Mouse (Mus musculus) kidney, embryonic 15.5 days (tissue): ENCODE results near the gene Phyh. TPM values are rescaled to one million over a fixed set of nuclear protein-coding genes. Genes with fewer than 3 reads are reported as not detected.
"Not testable (repeated sequence)": the region's sequence is repeated elsewhere in the genome, so short reads cannot be mapped to it uniquely, and the experiment has no call there.

Experiments used
- ATAC-seq: fragments of 200-750 bp; cut with Nextera tagmentation; replicated peaks from 2 replicates; pipeline ENCODE4 v1.8.0; 2017; ENCODE audit warnings: moderate TSS enrichment; ENCODE audit not compliant: low FRiP score
- H3K27ac ChIP-seq: fragments of 300-500 bp; sonication (generic); 2 replicates; pipeline ENCODE4 v1.5.1; 2015; ENCODE audit warnings: mild to moderate bottlenecking, inconsistent platforms
- H3K27me3 ChIP-seq: fragments of 300-500 bp; sonication (generic); 2 replicates; pipeline ENCODE4 v1.6.1; 2015; ENCODE audit warnings: inconsistent platforms
- H3K36me3 ChIP-seq: fragments of 300-500 bp; sonication (generic); 2 replicates; pipeline ENCODE4 v1.6.1; 2015; ENCODE audit warnings: inconsistent platforms
- H3K4me1 ChIP-seq: fragments of 300-500 bp; sonication (generic); 2 replicates; pipeline ENCODE4 v1.6.1; 2015; ENCODE audit warnings: inconsistent platforms
- H3K4me2 ChIP-seq: fragments of 300-500 bp; sonication (generic); 2 replicates; pipeline ENCODE4 v1.6.1; 2015; ENCODE audit warnings: moderate library complexity, mild to moderate bottlenecking, inconsistent platforms
- H3K4me3 ChIP-seq: fragments of 300-500 bp; sonication (generic); replicated peaks from 2 replicates; pipeline ENCODE4 v1.5.1; 2015; ENCODE audit warnings: mild to moderate bottlenecking, inconsistent platforms
- H3K9ac ChIP-seq: fragments of 300-500 bp; sonication (generic); 2 replicates; pipeline ENCODE4 v1.6.1; 2015; ENCODE audit warnings: mild to moderate bottlenecking, inconsistent platforms
- H3K9me3 ChIP-seq: fragments of 300-500 bp; sonication (generic); replicated peaks from 2 replicates; pipeline ENCODE4 v1.6.1; 2016; ENCODE audit warnings: inconsistent platforms
- WGBS: fragments of 180-500 bp; shearing (Covaris S2); methylation state at CpG from one replicate; pipeline ENCODE4 v1.1.7; 2015; ENCODE audit warnings: mixed read lengths; 5-methylcytosine and 5-hydroxymethylcytosine counted together
- polyA plus RNA-seq: library from polyadenylated mRNA; unstranded; fragments of >200 nt; fragmentation: Nextera tagmentation; extraction: Ambion mirVana; gene quantifications from 2 replicates; pipeline ENCODE4 v1.2.1, GENCODE M21; 2015

Gene Phyh
- polyA plus RNA-seq, 1 experiment from 2014 or later, result 59.5 TPM

DNA sequence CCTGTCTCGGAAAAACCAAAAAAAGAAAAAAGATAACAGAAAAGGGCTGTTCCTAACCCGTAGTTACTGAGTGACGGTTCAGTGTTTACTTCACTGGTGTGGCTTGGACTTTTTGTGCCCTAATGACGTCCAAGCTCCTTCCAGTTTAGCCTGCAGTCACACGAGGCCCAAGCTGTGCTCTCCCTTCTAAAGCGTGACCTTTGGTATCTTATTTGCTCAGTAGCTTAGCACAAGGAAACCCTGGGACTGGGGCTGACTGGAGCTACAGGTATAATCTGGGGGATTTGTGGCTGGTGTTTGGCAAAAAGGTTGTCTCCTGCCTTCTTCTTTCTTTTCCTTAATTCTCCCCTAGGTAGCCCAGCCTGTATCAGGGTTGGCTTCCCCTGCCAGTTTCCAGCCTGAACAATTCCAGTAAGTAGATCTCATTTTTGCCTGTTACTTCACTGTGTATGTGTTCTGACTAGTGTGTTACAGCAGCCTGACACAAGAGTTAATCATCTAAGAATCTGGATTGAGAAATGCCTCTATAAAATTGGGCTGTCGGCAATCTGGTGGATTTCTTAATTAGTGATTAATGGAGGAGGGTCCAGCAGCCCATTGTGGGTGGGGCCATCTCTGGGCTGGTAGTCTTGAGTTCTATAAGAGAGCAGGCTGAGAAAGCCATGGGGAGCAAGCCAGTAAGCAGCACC, 3.8 kb downstream of the Phyh start:
- H3K9me3 ChIP-seq, result no peaks in the 10 kb centered on the region
- H3K4me1 ChIP-seq, result peaks cover 16% of the 10 kb centered on the region
- H3K27ac ChIP-seq, result peak overlapping the region; percentile 65; the same call in 1 of the 2 replicates
- H3K4me2 ChIP-seq, result no peak overlapping the region
- H3K9ac ChIP-seq, result no peak overlapping the region
- 56% methylated on average over 7 of the region's 7 CpGs for WGBS
- H3K36me3 ChIP-seq, result peaks cover 13% of the 10 kb centered on the region; the same call in 1 of the 2 replicates
- ATAC-seq, result no peak
- no peak overlapping the region for H3K4me3 ChIP-seq
- no peaks in the 10 kb centered on the region for H3K27me3 ChIP-seq

- H3K27me3 ChIP-seq, result no peaks in the 10 kb centered on the region
- H3K27ac ChIP-seq, result no peak overlapping the region
- no peak overlapping the region for H3K4me2 ChIP-seq
- H3K36me3 ChIP-seq, result peaks cover 44% of the 10 kb centered on the region
- H3K4me1 ChIP-seq, result no peaks in the 10 kb centered on the region
- H3K9me3 ChIP-seq, result no peaks in the 10 kb centered on the region
- H3K9ac ChIP-seq, result no peak overlapping the region
- ATAC-seq, result no peak
- no peak overlapping the region for H3K4me3 ChIP-seq
- 88% methylated on average over 3 of the region's 3 CpGs for WGBS
Observed at GRCm38 (mm10) chr2:4927391-4927790, 8.6 kb downstream of the Phyh start.

DNA sequence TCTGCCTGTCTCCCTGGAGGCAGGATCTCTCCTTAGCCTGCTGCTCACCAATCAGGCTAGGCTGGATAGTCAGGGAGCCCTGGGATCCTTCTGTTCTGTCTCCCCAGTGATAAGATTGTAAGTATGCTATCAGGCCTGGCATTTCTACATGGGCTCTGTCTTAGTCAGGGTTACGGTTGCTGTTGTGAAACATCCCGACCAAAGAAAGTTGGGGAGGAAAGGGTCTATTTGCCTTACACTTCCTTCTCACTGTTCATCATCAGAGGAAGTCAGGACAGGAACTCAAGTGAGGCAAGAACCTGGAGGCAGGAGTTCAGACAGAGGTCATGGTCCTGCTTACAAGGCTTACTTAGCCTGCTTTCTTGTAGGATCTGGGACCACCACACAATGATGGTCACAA, 10.4 kb downstream of the Phyh start:
- no peak overlapping the region for H3K9ac ChIP-seq
- no peak overlapping the region for H3K27ac ChIP-seq
- H3K36me3 ChIP-seq, result peaks cover 50% of the 10 kb centered on the region
- H3K4me3 ChIP-seq, result no peak overlapping the region
- H3K27me3 ChIP-seq, result no peaks in the 10 kb centered on the region
- H3K9me3 ChIP-seq, result no peaks in the 10 kb centered on the region
- H3K4me1 ChIP-seq, result no peaks in the 10 kb centered on the region
- 76% methylated on average over 2 of the region's 2 CpGs for WGBS
- no peak for ATAC-seq
- no peak overlapping the region for H3K4me2 ChIP-seq

- H3K9me3 ChIP-seq, result 0 out of 2 replicates have a peak, but pooled peaks cover 3% of the 10 kb centered on the region
- ATAC-seq, result no peak
- no peaks in the 10 kb centered on the region for H3K27me3 ChIP-seq
- WGBS, result 91% methylated on average over 9 of the region's 9 CpGs
- H3K4me2 ChIP-seq, result no peak overlapping the region
- no peak overlapping the region for H3K9ac ChIP-seq
- H3K4me3 ChIP-seq, result no peak overlapping the region
- H3K36me3 ChIP-seq, result peaks cover 53% of the 10 kb centered on the region
- no peak overlapping the region for H3K27ac ChIP-seq
- H3K4me1 ChIP-seq, result no peaks in the 10 kb centered on the region
Observed at GRCm38 (mm10) chr2:4934516-4934915, 15.7 kb downstream of the Phyh start.

DNA sequence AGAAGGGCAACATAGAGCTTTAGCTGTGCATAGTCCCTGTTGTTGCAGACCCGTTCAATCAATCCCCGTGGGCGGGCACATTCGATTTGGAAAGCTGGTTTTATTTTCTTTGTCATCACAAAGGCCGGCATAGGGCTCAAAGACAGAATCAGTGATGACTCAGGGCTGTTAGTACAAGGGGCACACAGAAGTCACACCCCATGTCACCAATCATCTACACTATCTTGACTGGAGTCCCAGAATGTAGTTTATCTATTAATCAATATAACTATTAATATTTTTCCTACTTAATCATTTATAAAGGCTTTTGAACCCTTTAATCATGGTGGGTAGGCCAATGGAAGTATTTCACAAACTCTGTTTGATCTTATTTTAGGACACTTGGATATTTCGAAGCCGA, 19.1 kb downstream of the Phyh start:
- Histone ChIP-seq H3K4me3 (no peak overlapping the region), H3K4me2 (no peak overlapping the region), H3K36me3 (peaks cover 31% of the 10 kb centered on the region), H3K27ac (no peak overlapping the region), H3K9ac (no peak overlapping the region), H3K27me3 (no peaks in the 10 kb centered on the region), H3K9me3 (0 out of 2 replicates have a peak, but pooled peaks cover 3% of the 10 kb centered on the region), H3K4me1 (no peaks in the 10 kb centered on the region)
- 92% methylated on average over 7 of the region's 7 CpGs for WGBS
- no peak for ATAC-seq

DNA sequence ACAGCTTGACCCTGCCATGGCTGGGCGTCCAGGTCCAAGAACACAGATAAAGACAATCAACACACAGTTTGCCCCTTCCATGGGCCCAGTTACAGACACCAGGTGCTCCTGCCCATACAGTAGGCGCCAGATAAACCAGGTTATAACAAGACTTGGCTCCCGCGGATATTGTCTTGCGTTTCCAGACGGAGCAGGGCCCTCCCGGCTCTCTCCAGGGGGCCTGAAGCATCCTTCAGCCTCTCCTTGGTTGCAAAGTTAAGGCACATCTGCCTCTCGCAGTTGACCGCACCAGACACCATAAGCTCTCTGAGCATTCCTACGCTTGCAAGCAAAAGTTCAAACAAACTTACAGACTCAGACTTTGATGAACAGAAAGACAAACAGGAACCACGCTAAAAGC, 22.0 kb downstream of the Phyh start:
- Histone ChIP-seq H3K36me3 (peaks cover 26% of the 10 kb centered on the region), H3K27ac (no peak overlapping the region), H3K4me2 (no peak overlapping the region), H3K9me3 (peaks cover 12% of the 10 kb centered on the region), H3K4me3 (no peak overlapping the region), H3K4me1 (no peaks in the 10 kb centered on the region), H3K27me3 (no peaks in the 10 kb centered on the region), H3K9ac (no peak overlapping the region)
- WGBS, result 88% methylated on average over 11 of the region's 11 CpGs
- ATAC-seq, result no peak

GRCm38 (mm10) chr2:4949691-4950090, 30.9 kb downstream of the Phyh start:
- H3K4me2 ChIP-seq, ATAC-seq: not testable (repeated sequence)
- WGBS, result 81% methylated on average over 7 of the region's 8 CpGs

DNA sequence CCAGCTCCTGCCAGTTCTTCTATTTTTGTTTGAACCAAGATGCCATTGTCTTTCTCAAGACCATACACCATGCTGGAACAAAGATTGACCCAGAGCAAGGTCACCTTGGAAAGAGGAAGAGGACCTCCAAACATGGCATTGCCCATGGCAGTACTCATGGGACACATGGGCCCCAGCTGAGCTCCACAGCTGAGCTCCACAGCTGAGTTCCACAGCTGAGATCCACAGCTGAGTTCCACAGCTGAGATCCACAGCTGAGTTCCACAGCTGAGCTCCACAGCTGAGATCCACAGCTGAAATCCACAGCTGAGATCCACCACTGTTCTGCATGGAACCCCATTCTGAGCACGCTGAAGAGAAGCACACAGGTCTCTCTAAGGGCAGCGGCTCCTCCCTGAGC, 32.2 kb downstream of the Phyh start:
- H3K9me3 ChIP-seq, result no peaks in the 10 kb centered on the region; the same call in 1 of the 2 replicates
- H3K4me2 ChIP-seq, result no peak overlapping the region
- H3K4me1 ChIP-seq, result no peaks in the 10 kb centered on the region
- H3K36me3 ChIP-seq, result no peaks in the 10 kb centered on the region
- H3K9ac ChIP-seq, result no peak overlapping the region
- no peaks in the 10 kb centered on the region for H3K27me3 ChIP-seq
- 94% methylated on average over 2 of the region's 2 CpGs for WGBS
- H3K4me3 ChIP-seq, result no peak overlapping the region
- no peak overlapping the region for H3K27ac ChIP-seq
- no peak for ATAC-seq

More at GRCm38 (mm10) chr2:4949691-4950090, 30.9 kb downstream of the Phyh start:
- not testable (repeated sequence) for H3K27me3 ChIP-seq, H3K27ac ChIP-seq, H3K9ac ChIP-seq, H3K36me3 ChIP-seq, H3K4me3 ChIP-seq, H3K9me3 ChIP-seq, H3K4me1 ChIP-seq

DNA sequence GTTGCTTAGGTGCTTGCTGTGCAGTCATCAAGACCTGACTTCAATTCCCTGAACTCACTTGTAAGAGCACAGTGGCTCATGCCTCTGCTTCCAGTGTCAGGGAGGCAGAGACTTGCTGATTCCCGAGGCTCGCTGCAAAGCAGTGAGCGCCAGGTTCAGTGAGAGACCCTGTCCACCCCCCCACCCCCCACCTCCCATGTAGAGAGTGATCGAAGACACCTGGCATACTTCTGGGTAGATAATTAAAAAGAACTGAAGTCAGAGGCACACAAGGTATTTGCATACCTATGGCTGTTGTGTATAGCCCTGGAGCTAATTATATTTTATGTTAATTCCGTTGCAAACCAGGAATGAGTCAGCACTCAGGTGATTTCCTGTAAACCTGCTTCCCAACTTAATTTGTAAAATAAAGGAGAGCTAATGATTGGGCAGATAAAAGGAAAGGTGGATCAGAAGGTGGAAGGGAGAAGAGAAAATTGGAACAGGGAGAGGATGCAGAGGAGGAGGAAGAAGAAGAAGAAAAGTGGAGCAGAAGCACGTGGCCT, 35.5 kb downstream of the Phyh start:
- H3K4me3 ChIP-seq, result no peak overlapping the region
- no peak overlapping the region for H3K9ac ChIP-seq
- H3K36me3 ChIP-seq, result no peaks in the 10 kb centered on the region
- no peak overlapping the region for H3K27ac ChIP-seq
- no peaks in the 10 kb centered on the region for H3K4me1 ChIP-seq
- no peaks in the 10 kb centered on the region; the same call in 1 of the 2 replicates for H3K9me3 ChIP-seq
- 80% methylated on average over 6 of the region's 6 CpGs for WGBS
- H3K27me3 ChIP-seq, result no peaks in the 10 kb centered on the region
- no peak for ATAC-seq
- H3K4me2 ChIP-seq, result no peak overlapping the region

- Histone ChIP-seq H3K9ac (no peak overlapping the region), H3K36me3 (no peaks in the 10 kb centered on the region), H3K4me2 (no peak overlapping the region), H3K4me1 (no peaks in the 10 kb centered on the region), H3K27ac (no peak overlapping the region), H3K4me3 (no peak overlapping the region), H3K27me3 (no peaks in the 10 kb centered on the region), H3K9me3 (no peaks in the 10 kb centered on the region)
- no peak for ATAC-seq
- 92% methylated on average over 12 of the region's 12 CpGs for WGBS
Observed at GRCm38 (mm10) chr2:4958039-4958438, 39.2 kb downstream of the Phyh start.

DNA sequence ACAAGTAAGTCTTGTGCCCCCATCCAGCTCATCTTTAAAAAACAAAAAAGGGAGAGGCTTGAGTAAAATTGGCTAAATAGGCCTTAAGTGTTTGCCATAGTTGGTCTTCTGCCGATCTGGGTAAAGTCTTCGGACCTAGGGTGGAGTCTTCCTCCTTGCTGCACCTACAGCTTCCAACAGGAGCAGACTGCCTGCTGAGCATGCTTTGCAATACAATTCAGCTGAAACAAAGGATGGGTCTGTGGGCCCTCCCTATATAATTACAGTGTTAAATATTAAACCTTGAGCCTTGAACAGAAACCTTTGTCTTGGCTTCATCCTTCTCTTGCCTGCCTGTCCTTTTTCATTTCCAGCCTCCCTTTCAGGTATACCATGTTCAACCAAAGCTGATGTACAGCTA, 49.0 kb downstream of the Phyh start:
- H3K9me3 ChIP-seq, result no peaks in the 10 kb centered on the region
- H3K27me3 ChIP-seq, result no peaks in the 10 kb centered on the region
- no peaks in the 10 kb centered on the region for H3K36me3 ChIP-seq
- H3K4me3 ChIP-seq, result no peak overlapping the region
- no peak overlapping the region for H3K9ac ChIP-seq
- no peak overlapping the region for H3K4me2 ChIP-seq
- H3K4me1 ChIP-seq, result no peaks in the 10 kb centered on the region
- H3K27ac ChIP-seq, result no peak overlapping the region
- WGBS, result 94% methylated on average over 2 of the region's 2 CpGs
- no peak for ATAC-seq

- Histone ChIP-seq H3K27ac (no peak overlapping the region), H3K4me3 (no peak overlapping the region), H3K4me2 (no peak overlapping the region), H3K9ac (no peak overlapping the region), H3K9me3 (no peaks in the 10 kb centered on the region), H3K27me3 (no peaks in the 10 kb centered on the region), H3K36me3 (no peaks in the 10 kb centered on the region), H3K4me1 (no peaks in the 10 kb centered on the region)
- WGBS, result 70% methylated on average over 2 of the region's 2 CpGs
- ATAC-seq, result no peak
Observed at GRCm38 (mm10) chr2:4969083-4969482, 50.3 kb downstream of the Phyh start.

- Histone ChIP-seq H3K27me3 (no peaks in the 10 kb centered on the region), H3K4me3 (no peak within 1 kb of the TSS), H3K36me3 (no peaks in the 10 kb centered on the region), H3K4me2 (no peak within 1 kb of the TSS), H3K9me3 (no peaks in the 10 kb centered on the region), H3K27ac (no peak within 1 kb of the TSS), H3K4me1 (no peaks in the 10 kb centered on the region), H3K9ac (no peak within 1 kb of the TSS)
- ATAC-seq, result no peak
- 67% methylated on average over 5 of the region's 5 CpGs for WGBS
Observed at GRCm38 (mm10) chr2:4975807-4976206, 57.0 kb downstream of the Phyh start, which contains the start of gene Ucma. Gene Ucma (plus strand): TSS chr2:4976122.
